Comparison of ENCODE assay signal across 9 mouse cellular contexts in the genomic region with DNA sequence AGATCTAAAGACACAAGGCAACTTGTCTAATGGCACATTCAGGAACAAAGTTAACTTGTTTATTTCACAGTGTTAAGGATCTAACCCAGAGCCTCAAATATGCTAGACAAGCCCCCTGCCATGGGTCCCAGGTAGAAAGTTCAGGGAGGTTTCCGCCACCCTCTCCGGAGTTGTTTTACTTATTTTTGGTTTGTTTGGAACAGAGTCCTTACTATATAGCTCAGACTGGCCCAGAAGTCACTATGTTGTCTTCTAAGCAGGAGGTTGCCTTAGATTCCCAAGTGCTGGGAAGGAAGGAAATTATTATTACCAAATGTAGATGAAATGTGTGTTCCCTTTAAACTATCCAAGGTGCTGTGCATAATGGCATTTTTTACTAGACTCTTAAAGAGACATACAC. TPM values are rescaled to one million over a fixed set of nuclear protein-coding genes. Genes with fewer than 3 reads are reported as not detected.
A peak's percentile ranks its signal among the peaks of the same experiment; 100 is the strongest.
DNase-seq lines count a peak whose midpoint lies in the region; ATAC-seq lines count a peak whose summit lies in the region.
"Had no signal": no experiment of that assay in that cellular context is flagged by ENCODE, and none has a peak within 500 bp of the region (broad histone marks: within the 10 kb centered on the region; RNA-seq: fewer than 3 reads in every experiment).

No protein-coding gene starts in this region.

- peak overlapping the region; percentile 68; the same call in 1 of the 2 replicates for H3K27ac ChIP-seq in heart, embryonic 11.5 days (ENCODE audit: low read depth, low read length)
- H3K27ac ChIP-seq in hindbrain, embryonic 11.5 days (ENCODE audit: low read depth, low read length), result no peak overlapping the region
- peak overlapping the region; percentile 36 for H3K27ac ChIP-seq in midbrain, embryonic 12.5 days (replicated peaks)

- H3K36me3 ChIP-seq in heart, embryonic 11.5 days (ENCODE audit: control insufficient read depth, insufficient read depth, low read length), result no peaks in the 10 kb centered on the region
- no peaks in the 10 kb centered on the region for H3K36me3 ChIP-seq in hindbrain, embryonic 11.5 days (ENCODE audit: control insufficient read depth, insufficient read depth, low read length)
- H3K36me3 ChIP-seq in midbrain, embryonic 12.5 days, result no peaks in the 10 kb centered on the region

- peak overlapping the region; percentile 16; the same call in 1 of the 2 replicates for H3K4me3 ChIP-seq in heart, embryonic 11.5 days (ENCODE audit: low read depth, low read length)
- H3K4me3 ChIP-seq in hindbrain, embryonic 11.5 days (ENCODE audit: low read depth, low read length), result no peak overlapping the region
- no peak overlapping the region for H3K4me3 ChIP-seq in midbrain, embryonic 12.5 days

- 0 out of 2 replicates have a peak overlapping the region, but pooled peaks have one; percentile 39 for H3K9ac ChIP-seq in heart, embryonic 11.5 days (ENCODE audit: low read depth, low read length)
- no peak overlapping the region for H3K9ac ChIP-seq in hindbrain, embryonic 11.5 days (ENCODE audit: low read depth, low read length)
- H3K9ac ChIP-seq in midbrain, embryonic 12.5 days (replicated peaks), result no peak overlapping the region

- no peak for ATAC-seq in heart, embryonic 11.5 days (replicated peaks; ENCODE audit: insufficient number of reproducible peaks, low FRiP score, low TSS enrichment)
- ATAC-seq in hindbrain, embryonic 11.5 days (ENCODE audit: low FRiP score), result no peak
- ATAC-seq in midbrain, embryonic 12.5 days (ENCODE audit: low FRiP score, low read depth), result no peak

- H3K9me3 ChIP-seq in heart, embryonic 11.5 days (replicated peaks; ENCODE audit: control insufficient read depth, low read length), result no peaks in the 10 kb centered on the region
- no peaks in the 10 kb centered on the region for H3K9me3 ChIP-seq in hindbrain, embryonic 11.5 days (ENCODE audit: control insufficient read depth, low read length)
- H3K9me3 ChIP-seq in midbrain, embryonic 12.5 days, result no peaks in the 10 kb centered on the region

- no peak for DNase-seq in heart, postnatal 10 days
- DNase-seq in MEL-GATA-1-ER (ENCODE audit: extremely low read depth, low read depth), result peak; percentile 21
- no peak for DNase-seq in hindbrain, embryonic 11.5 days (ENCODE audit: low spot score)
- DNase-seq in layer of hippocampus, adult 18-20 months (ENCODE audit: low spot score in 2 of 2), result no peak
- no peak for DNase-seq in layer of hippocampus, adult 8-10 months (ENCODE audit: low spot score in 2 of 2)
- no peak for DNase-seq in right cerebral cortex, postnatal 25 days
- DNase-seq: cerebellum, postnatal 36 days had no signal

- peak overlapping the region; percentile 54 for H3K4me2 ChIP-seq in heart, embryonic 11.5 days
- peak overlapping the region; percentile 18; the same call in 1 of the 2 replicates for H3K4me2 ChIP-seq in hindbrain, embryonic 11.5 days (replicated peaks; ENCODE audit: low read depth, low read length)
- H3K4me2 ChIP-seq in midbrain, embryonic 12.5 days (replicated peaks), result peak overlapping the region; percentile 48

- no peaks in the 10 kb centered on the region for H3K27me3 ChIP-seq in heart, embryonic 11.5 days (ENCODE audit: control insufficient read depth, insufficient read depth, low read length)
- H3K27me3 ChIP-seq in hindbrain, embryonic 11.5 days (ENCODE audit: control insufficient read depth, insufficient read depth, low read length), result no peaks in the 10 kb centered on the region
- no peaks in the 10 kb centered on the region for H3K27me3 ChIP-seq in midbrain, embryonic 12.5 days

- WGBS in heart, embryonic 11.5 days (ENCODE audit: insufficient replicate concordance), result 59% methylated on average over 2 of the region's 2 CpGs
- 91% methylated on average over 2 of the region's 2 CpGs for whole genome bisulfite sequencing in hindbrain, embryonic 11.5 days
- 64% methylated on average over 2 of the region's 2 CpGs for WGBS in midbrain, embryonic 12.5 days

- H3K4me1 ChIP-seq in heart, embryonic 11.5 days (ENCODE audit: control insufficient read depth, insufficient read depth, low read length), result peaks cover 6% of the 10 kb centered on the region; the same call in 1 of the 2 replicates
- H3K4me1 ChIP-seq in hindbrain, embryonic 11.5 days (replicated peaks; ENCODE audit: control insufficient read depth, insufficient read depth, low read length), result no peaks in the 10 kb centered on the region
- peaks cover 17% of the 10 kb centered on the region for H3K4me1 ChIP-seq in midbrain, embryonic 12.5 days

- intact Hi-C loops in heart, postnatal 10 days (cut with DNase I), result no loop called here

RNA-seq across cellular contexts. Expression of a gene that starts 9.7 kb away (rescaled TPM):
- polyA plus RNA-seq in heart, embryonic 11.5 days (2014; fragmentation: Nextera tagmentation; extraction: Ambion mirVana), result 169 and 175 TPM in 2 replicates
- 100 to 1,000 TPM in 1 of 2 experiments, 10 to 100 TPM in 1; 97.7 to 103 TPM for total RNA-seq in heart, postnatal 10 days (2021)
- 208 and 230 TPM in 2 replicates for polyA plus RNA-seq in hindbrain, embryonic 11.5 days (2014; fragmentation: Nextera tagmentation; extraction: Ambion mirVana)
- polyA plus RNA-seq in midbrain, embryonic 12.5 days (2016; fragmentation: Nextera tagmentation; extraction: Ambion mirVana), result 217 and 224 TPM in 2 replicates
- total RNA-seq in layer of hippocampus, adult 18-20 months (2021), result 10 to 100 TPM; 67.9 to 77.0 TPM
- total RNA-seq in layer of hippocampus, adult 8-10 months (2022), result 10 to 100 TPM; 64.0 to 93.3 (median 76.0) TPM
